In genomic region chr1:46006790-46007189, GRCm38 (mm10) we compare ENCODE assay signal across 24 mouse cellular contexts. TPM values are rescaled to one million over a fixed set of nuclear protein-coding genes. Genes with fewer than 3 reads are reported as not detected.
DNase-seq lines count a peak whose midpoint lies in the region; ATAC-seq and TF ChIP-seq lines count a peak whose summit lies in the region.
"Had no signal": no experiment of that assay in that cellular context is flagged by ENCODE, and none has a peak within 500 bp of the region (broad histone marks: within the 10 kb centered on the region; RNA-seq: fewer than 3 reads in every experiment).

No protein-coding gene starts in this region.

- H3K27ac ChIP-seq in intestine, embryonic 15.5 days: no peak overlapping the region
- H3K27ac ChIP-seq in intestine, embryonic 16.5 days (ENCODE audit: low read length): no peak overlapping the region
- H3K27ac ChIP-seq in intestine, postnatal 0 days (ENCODE audit: low read depth, low read length): no peak overlapping the region
- no peak overlapping the region for H3K27ac ChIP-seq in hindbrain, embryonic 16.5 days (ENCODE audit: low read depth, low read length)

- H3K9me3 ChIP-seq in intestine, embryonic 15.5 days: no peaks in the 10 kb centered on the region
- H3K9me3 ChIP-seq in intestine, embryonic 16.5 days (ENCODE audit: control insufficient read depth, low read length): no peaks in the 10 kb centered on the region
- no peaks in the 10 kb centered on the region for H3K9me3 ChIP-seq in intestine, postnatal 0 days (ENCODE audit: control insufficient read depth)
- no peaks in the 10 kb centered on the region for H3K9me3 ChIP-seq in hindbrain, embryonic 16.5 days (ENCODE audit: control insufficient read depth, low read length)
- H3K9me3 ChIP-seq: G1E had no signal

- H3K4me3 ChIP-seq in intestine, embryonic 15.5 days (replicated peaks): no peak overlapping the region
- no peak overlapping the region for H3K4me3 ChIP-seq in intestine, embryonic 16.5 days (ENCODE audit: low read length)
- H3K4me3 ChIP-seq in intestine, postnatal 0 days (ENCODE audit: low read depth, low read length): no peak overlapping the region
- no peak overlapping the region for H3K4me3 ChIP-seq in hindbrain, embryonic 16.5 days (ENCODE audit: low read length)

- H3K27me3 ChIP-seq in intestine, embryonic 15.5 days (replicated peaks): no peaks in the 10 kb centered on the region
- no peaks in the 10 kb centered on the region for H3K27me3 ChIP-seq in intestine, embryonic 16.5 days (replicated peaks; ENCODE audit: control insufficient read depth, insufficient read depth, low read length)
- no peaks in the 10 kb centered on the region for H3K27me3 ChIP-seq in intestine, postnatal 0 days (replicated peaks; ENCODE audit: control insufficient read depth, insufficient read depth, low read length)
- no peaks in the 10 kb centered on the region for H3K27me3 ChIP-seq in hindbrain, embryonic 16.5 days (replicated peaks; ENCODE audit: control insufficient read depth, insufficient read depth, low read length)
- H3K27me3 ChIP-seq: CH12.LX had no signal

- H3K4me1 ChIP-seq in intestine, embryonic 15.5 days (replicated peaks): no peaks in the 10 kb centered on the region
- no peaks in the 10 kb centered on the region for H3K4me1 ChIP-seq in intestine, embryonic 16.5 days (ENCODE audit: control insufficient read depth, insufficient read depth, low read length)
- H3K4me1 ChIP-seq in intestine, postnatal 0 days (replicated peaks; ENCODE audit: control insufficient read depth, insufficient read depth, low read length): no peaks in the 10 kb centered on the region
- no peaks in the 10 kb centered on the region for H3K4me1 ChIP-seq in hindbrain, embryonic 16.5 days (ENCODE audit: control insufficient read depth, insufficient read depth, low read depth, low read length)

- H3K9ac ChIP-seq in intestine, embryonic 15.5 days: no peak overlapping the region
- no peak overlapping the region for H3K9ac ChIP-seq in intestine, embryonic 16.5 days (ENCODE audit: low read depth, low read length)
- no peak overlapping the region for H3K9ac ChIP-seq in intestine, postnatal 0 days (ENCODE audit: low read depth, low read length)
- no peak overlapping the region for H3K9ac ChIP-seq in hindbrain, embryonic 16.5 days (ENCODE audit: low read depth, low read length)

- peak; percentile 35 for DNase-seq in large intestine, adult 2 months (ENCODE audit: low read depth, low spot score)
- DNase-seq in neural tube, embryonic 10.5 days (ENCODE audit: extremely low spot score, low spot score): no peak
- no peak for DNase-seq in cerebellum, adult 11 months
- DNase-seq: adrenal gland, adult 2 months; adrenal gland, adult 8-10 months; adrenal gland, postnatal 10 days; adrenal gland, postnatal 14 days; adrenal gland, postnatal 25 days; adrenal gland, postnatal 36 days; B cell, adult 2 months; cerebellum, adult 11-12 months; cerebellum, adult 18-20 months; cerebellum, adult 2 months had no signal

- H3K36me3 ChIP-seq in intestine, embryonic 15.5 days: no peaks in the 10 kb centered on the region
- H3K36me3 ChIP-seq in intestine, embryonic 16.5 days (ENCODE audit: control insufficient read depth, insufficient read depth, low read length): no peaks in the 10 kb centered on the region
- no peaks in the 10 kb centered on the region for H3K36me3 ChIP-seq in intestine, postnatal 0 days (ENCODE audit: control insufficient read depth, insufficient read depth)
- H3K36me3 ChIP-seq in hindbrain, embryonic 16.5 days (ENCODE audit: control insufficient read depth, insufficient read depth, low read length): no peaks in the 10 kb centered on the region
- H3K36me3 ChIP-seq: G1E had no signal

- H3K4me2 ChIP-seq in intestine, embryonic 15.5 days (replicated peaks): no peak overlapping the region
- H3K4me2 ChIP-seq in intestine, embryonic 16.5 days (ENCODE audit: low read depth, low read length): no peak overlapping the region
- H3K4me2 ChIP-seq in intestine, postnatal 0 days (replicated peaks; ENCODE audit: low read depth): no peak overlapping the region
- H3K4me2 ChIP-seq in hindbrain, embryonic 16.5 days (ENCODE audit: low read length): no peak overlapping the region

- ATAC-seq in intestine, embryonic 15.5 days: peak; percentile 39; the same call in 1 of the 2 replicates
- peak; percentile 51 for ATAC-seq in intestine, embryonic 16.5 days
- ATAC-seq in intestine, postnatal 0 days: peak; percentile 67
- ATAC-seq in cerebellum, adult (ENCODE audit: insufficient number of reproducible peaks, low FRiP score, low TSS enrichment): no peak
- no peak for ATAC-seq in hindbrain, embryonic 16.5 days
- ATAC-seq: activated CD4-positive, CD25-positive, alpha-beta regulatory T cell, adult 4 months; CD4-positive, CD25-positive, alpha-beta regulatory T cell, adult 4 months; Patski had no signal

- TF ChIP-seq CTCF in intestine, postnatal 0 days (IDR thresholded peaks at IDR 0.05; ENCODE audit: low read depth): no peak

RNA-seq across cellular contexts. Expression of gene Dnah7b, which starts 59.3 kb away (rescaled TPM):
- polyA plus RNA-seq in intestine, embryonic 15.5 days (2015; fragmentation: Nextera tagmentation; extraction: Ambion mirVana): 0.99 and 1.2 TPM in 2 replicates
- 0.53 and 0.61 TPM in 2 replicates for polyA plus RNA-seq in intestine, embryonic 16.5 days (2015; fragmentation: Nextera tagmentation; extraction: Ambion mirVana)
- polyA plus RNA-seq in intestine, postnatal 0 days (2015; fragmentation: Nextera tagmentation; extraction: Ambion mirVana): 0.46 and 0.65 TPM in 2 replicates
- polyA plus RNA-seq in large intestine, adult 2 months (2012; rRNA removed): 0.10 and 0.12 TPM in 2 replicates
- polyA plus RNA-seq in hindbrain, embryonic 16.5 days (2015; fragmentation: Nextera tagmentation; extraction: Ambion mirVana): 2.5 and 3.2 TPM in 2 replicates
- polyA plus RNA-seq: C2C12, G1E had no signal

Comparison
In these comparisons a context has a peak if more than half of its experiments do, and no peak if none do; other contexts are left out.
1. ATAC-seq: peak in intestine, embryonic 15.5 days (single experiment), intestine, embryonic 16.5 days (single experiment) and intestine, postnatal 0 days (single experiment); none in cerebellum, adult (single experiment) and hindbrain, embryonic 16.5 days (single experiment).